Comparison of ENCODE assay signal across 12 mouse cellular contexts in the genomic region with DNA sequence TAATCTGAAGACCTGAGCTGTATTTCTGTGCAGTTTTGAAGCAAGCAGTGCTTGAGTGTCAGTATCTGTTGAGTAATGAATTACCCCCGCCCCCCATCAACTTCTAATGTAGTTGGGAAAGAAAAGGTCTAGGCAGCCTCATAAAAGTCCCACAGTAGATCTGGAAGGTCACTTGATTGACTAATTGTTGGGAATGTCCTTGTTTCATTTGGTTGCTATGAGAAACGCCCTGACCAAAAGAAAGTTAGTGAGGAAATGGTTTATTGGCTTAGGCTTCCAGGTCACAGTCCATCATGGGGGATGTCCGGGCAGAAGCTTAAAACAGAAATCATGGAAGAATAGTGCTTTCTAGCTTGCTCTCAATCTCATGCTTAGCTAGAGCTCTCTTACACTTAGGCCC.
"Had no signal": no experiment of that assay in that cellular context is flagged by ENCODE, and none has a peak within 500 bp of the region (broad histone marks: within the 10 kb centered on the region; RNA-seq: fewer than 3 reads in every experiment).

No protein-coding gene starts in this region.

- H3K27me3 ChIP-seq: midbrain, embryonic 13.5 days had no signal

- H3K9ac ChIP-seq: liver, embryonic 14.5 days; midbrain, embryonic 13.5 days had no signal

- H3K9me3 ChIP-seq: limb, embryonic 10.5 days; midbrain, embryonic 13.5 days had no signal

- H3K4me3 ChIP-seq: left cerebral cortex, adult 2 months; limb, embryonic 10.5 days; midbrain, embryonic 13.5 days had no signal

- DNase-seq: kidney, postnatal 25 days; lung, adult 2 months; lung, postnatal 36 days; right cerebral cortex, adult 18-20 months; right cerebral cortex, postnatal 25 days; thymus, postnatal 4 days had no signal

- H3K4me1 ChIP-seq: midbrain, embryonic 13.5 days had no signal

- H3K27ac ChIP-seq: left cerebral cortex, adult 2 months; limb, embryonic 10.5 days; liver, embryonic 14.5 days; midbrain, embryonic 13.5 days; stomach, postnatal 0 days had no signal

- ATAC-seq: lung, postnatal 0 days; midbrain, embryonic 13.5 days had no signal

- H3K36me3 ChIP-seq: limb, embryonic 10.5 days; midbrain, embryonic 13.5 days had no signal

- H3K4me2 ChIP-seq: midbrain, embryonic 13.5 days had no signal
